Mouse (Mus musculus): ENCODE results near the gene Bspry. TPM values are rescaled to one million over a fixed set of nuclear protein-coding genes. Genes with fewer than 3 reads are reported as not detected.

Bspry gene
- polyA plus RNA-seq, 1 experiment from 2014 or later, result 31.7 TPM

DNA sequence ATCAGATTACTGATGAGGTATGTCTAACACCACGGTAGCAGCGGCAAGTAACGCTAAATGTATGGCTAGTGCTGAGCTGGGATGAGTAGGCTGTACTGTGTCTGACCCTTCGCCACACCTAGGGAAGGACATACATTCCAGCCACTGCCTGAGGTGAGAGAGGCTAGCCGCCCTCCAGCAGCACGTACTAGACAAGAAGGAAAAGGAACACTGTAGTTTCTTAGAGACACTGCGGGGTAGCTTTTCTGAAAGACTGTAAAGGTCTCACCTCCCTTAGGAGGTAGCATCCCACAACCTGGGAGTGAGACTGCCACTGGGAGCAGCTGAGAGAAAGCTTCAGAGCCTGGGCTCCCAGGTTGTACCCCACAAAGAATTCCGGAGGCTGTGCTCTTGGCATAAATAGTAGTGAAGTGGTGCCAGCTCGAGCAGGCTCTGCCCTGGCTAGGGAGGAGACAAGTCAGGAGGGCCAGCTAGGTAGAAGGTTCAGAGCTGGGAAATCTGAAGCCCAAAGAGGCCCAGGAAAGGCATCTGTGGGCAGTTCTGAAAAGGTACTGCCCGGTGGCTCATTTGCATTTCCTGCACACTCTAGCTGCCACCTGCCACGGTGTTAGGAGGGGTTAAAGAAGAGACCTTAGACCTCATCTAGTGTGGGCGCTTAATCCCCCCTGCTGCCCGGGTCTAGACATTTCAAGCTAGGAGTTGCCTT, 38.7 kb downstream of the Bspry start:
- peak; percentile 55 for ATAC-seq
- no peaks in the 10 kb centered on the region for H3K36me3 ChIP-seq
- 31% methylated on average over 13 of the region's 13 CpGs for WGBS
- no peaks in the 10 kb centered on the region for H3K27me3 ChIP-seq (replicated peaks)
- H3K9me3 ChIP-seq, result no peaks in the 10 kb centered on the region
- peak overlapping the region; percentile 90 for H3K27ac ChIP-seq
- peak overlapping the region; percentile 57 for H3K4me2 ChIP-seq (replicated peaks)
- peak overlapping the region; percentile 70 for H3K4me3 ChIP-seq (replicated peaks)
- H3K9ac ChIP-seq, result peak overlapping the region; percentile 73
- H3K4me1 ChIP-seq (replicated peaks), result peaks cover 35% of the 10 kb centered on the region

- H3K9me3 ChIP-seq, result no peaks in the 10 kb centered on the region
- H3K36me3 ChIP-seq, result no peaks in the 10 kb centered on the region
- peak overlapping the region; percentile 70 for H3K4me3 ChIP-seq (replicated peaks)
- H3K4me1 ChIP-seq (replicated peaks), result peaks cover 42% of the 10 kb centered on the region
- H3K4me2 ChIP-seq (replicated peaks), result peak overlapping the region; percentile 57
- WGBS, result under 1% methylated on average over 26 of the region's 26 CpGs
- H3K27ac ChIP-seq, result peak overlapping the region; percentile 90
- peak; percentile 61 for ATAC-seq
- H3K9ac ChIP-seq, result peak overlapping the region; percentile 73
- H3K27me3 ChIP-seq (replicated peaks), result no peaks in the 10 kb centered on the region
Measured at GRCm38 (mm10) chr4:62519122-62519848, 39.4 kb downstream of the Bspry start.

- Histone ChIP-seq H3K4me2 (replicated peaks) (peak within 1 kb of the TSS; percentile 57), H3K9ac (peak within 1 kb of the TSS; percentile 73), H3K27me3 (replicated peaks) (no peaks in the 10 kb centered on the region), H3K9me3 (no peaks in the 10 kb centered on the region), H3K36me3 (no peaks in the 10 kb centered on the region), H3K4me1 (replicated peaks) (peaks cover 43% of the 10 kb centered on the region), H3K4me3 (replicated peaks) (peak within 1 kb of the TSS; percentile 70), H3K27ac (peak within 1 kb of the TSS; percentile 90)
- under 1% methylated on average over 37 of the region's 37 CpGs for whole genome bisulfite sequencing
- peak; percentile 86 for ATAC-seq
Measured at GRCm38 (mm10) chr4:62519849-62520233, 40.0 kb downstream of the Bspry start, which contains the start of gene Alad. Gene Alad (minus strand): TSS chr4:62519918.

- Histone ChIP-seq H3K4me3 (replicated peaks) (no peak overlapping the region), H3K4me1 (replicated peaks) (peaks cover 32% of the 10 kb centered on the region), H3K36me3 (no peaks in the 10 kb centered on the region), H3K27me3 (replicated peaks) (no peaks in the 10 kb centered on the region), H3K9ac (no peak overlapping the region), H3K9me3 (no peaks in the 10 kb centered on the region), H3K4me2 (replicated peaks) (no peak overlapping the region), H3K27ac (no peak overlapping the region)
- no peak for ATAC-seq
- 80% methylated on average over 2 of the region's 2 CpGs for WGBS
Measured at GRCm38 (mm10) chr4:62520892-62521400, 41.1 kb downstream of the Bspry start.

DNA sequence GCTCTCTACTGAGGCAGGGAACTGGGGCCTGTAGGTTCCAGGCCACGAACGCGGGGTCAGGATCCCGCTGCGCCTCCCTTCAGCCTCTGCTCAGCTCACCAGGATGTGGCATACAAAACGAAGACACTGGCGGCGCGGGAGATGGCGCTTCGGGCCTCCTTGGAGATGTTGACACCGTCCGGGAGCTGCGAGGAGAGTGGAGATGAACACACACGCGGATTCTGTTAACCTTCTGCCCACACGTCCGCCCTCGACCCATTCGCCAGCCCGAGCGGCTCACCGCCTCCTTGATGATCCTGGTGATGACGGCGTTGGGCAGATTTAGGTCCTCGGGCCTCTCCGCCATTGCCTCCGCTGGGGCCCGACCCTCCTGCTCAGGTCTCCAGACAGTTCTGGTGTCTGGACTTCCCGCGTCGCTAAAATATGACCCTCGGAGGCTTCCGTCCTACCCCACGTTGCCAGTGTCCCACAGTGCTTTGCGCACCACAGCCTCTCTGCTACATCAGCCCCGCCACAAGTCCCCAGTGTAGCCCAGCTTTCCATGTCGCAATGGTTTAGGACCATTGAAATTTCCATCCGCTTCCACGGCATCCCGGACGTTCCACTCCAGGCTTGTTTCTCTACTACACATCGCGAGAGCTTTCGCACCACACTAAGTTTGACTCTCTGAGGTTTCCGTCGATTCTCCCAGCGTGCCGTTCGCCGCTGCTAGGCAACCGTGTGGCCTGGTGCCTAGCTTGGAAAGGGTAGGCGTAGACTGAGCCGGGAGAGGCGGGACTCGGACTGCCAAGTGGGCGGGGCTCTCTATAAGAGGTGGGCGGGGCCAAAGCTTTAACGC, 45.0 kb downstream of the Bspry start, which contains the start of the genes Pole3 and 4933430I17Rik:
Gene Pole3 (minus strand): TSS at position 418 of the 838 bp plus-strand sequence.
Gene 4933430I17Rik (plus strand): TSS at position 719 of the 838 bp plus-strand sequence.
- Histone ChIP-seq H3K36me3 (no peaks in the 10 kb centered on the region), H3K27ac (peak within 1 kb of the TSS; percentile 96), H3K4me2 (replicated peaks) (peak within 1 kb of the TSS; percentile 81), H3K27me3 (replicated peaks) (no peaks in the 10 kb centered on the region), H3K9ac (peak within 1 kb of the TSS; percentile 77), H3K9me3 (no peaks in the 10 kb centered on the region), H3K4me1 (replicated peaks) (peaks cover 8% of the 10 kb centered on the region), H3K4me3 (replicated peaks) (peak within 1 kb of the TSS; percentile 76)
- peak; percentile 99 for ATAC-seq
- under 1% methylated on average over 59 of the region's 59 CpGs for WGBS

- ATAC-seq, result no peak
Measured at GRCm38 (mm10) chr4:62525489-62525811, 45.6 kb downstream of the Bspry start.

GRCm38 (mm10) chr4:62526256-62526655, 46.4 kb downstream of the Bspry start:
- Histone ChIP-seq H3K27me3 (replicated peaks) (no peaks in the 10 kb centered on the region), H3K4me3 (replicated peaks) (no peak overlapping the region), H3K4me1 (replicated peaks) (peaks cover 8% of the 10 kb centered on the region), H3K9ac (no peak overlapping the region), H3K36me3 (no peaks in the 10 kb centered on the region), H3K4me2 (replicated peaks) (no peak overlapping the region), H3K9me3 (no peaks in the 10 kb centered on the region), H3K27ac (no peak overlapping the region)
- no peak for ATAC-seq
- 53% methylated on average over 2 of the region's 2 CpGs for WGBS

More at GRCm38 (mm10) chr4:62525489-62525811, 45.6 kb downstream of the Bspry start:
- H3K27ac ChIP-seq, result no peak overlapping the region
- H3K4me2 ChIP-seq (replicated peaks), result peak overlapping the region; percentile 40
- no peaks in the 10 kb centered on the region for H3K27me3 ChIP-seq (replicated peaks)
- H3K36me3 ChIP-seq, result no peaks in the 10 kb centered on the region
- no peak overlapping the region for H3K9ac ChIP-seq
- WGBS, result under 1% methylated on average over 10 of the region's 10 CpGs
- H3K9me3 ChIP-seq, result no peaks in the 10 kb centered on the region
- H3K4me3 ChIP-seq (replicated peaks), result peak overlapping the region; percentile 76
- peaks cover 8% of the 10 kb centered on the region for H3K4me1 ChIP-seq (replicated peaks)

- Histone ChIP-seq H3K36me3 (no peaks in the 10 kb centered on the region), H3K9ac (no peak overlapping the region), H3K4me3 (replicated peaks) (no peak overlapping the region), H3K27me3 (replicated peaks) (no peaks in the 10 kb centered on the region), H3K27ac (no peak overlapping the region), H3K4me2 (replicated peaks) (no peak overlapping the region), H3K4me1 (replicated peaks) (peaks cover 8% of the 10 kb centered on the region), H3K9me3 (no peaks in the 10 kb centered on the region)
- WGBS, result 89% methylated on average over 4 of the region's 4 CpGs
- ATAC-seq, result no peak
Measured at GRCm38 (mm10) chr4:62527655-62528054, 47.8 kb downstream of the Bspry start.

- H3K4me3 ChIP-seq (replicated peaks), result no peak overlapping the region
- H3K9ac ChIP-seq, result no peak overlapping the region
- no peak for ATAC-seq
- H3K27ac ChIP-seq, result no peak overlapping the region
- H3K36me3 ChIP-seq, result no peaks in the 10 kb centered on the region
- no peak overlapping the region for H3K4me2 ChIP-seq (replicated peaks)
- 64% methylated on average over 6 of the region's 6 CpGs for WGBS
- no peaks in the 10 kb centered on the region; the same call in 1 of the 2 replicates for H3K4me1 ChIP-seq (replicated peaks)
- no peaks in the 10 kb centered on the region for H3K27me3 ChIP-seq (replicated peaks)
- no peaks in the 10 kb centered on the region for H3K9me3 ChIP-seq
Measured at GRCm38 (mm10) chr4:62533729-62534128, 53.9 kb downstream of the Bspry start.

DNA sequence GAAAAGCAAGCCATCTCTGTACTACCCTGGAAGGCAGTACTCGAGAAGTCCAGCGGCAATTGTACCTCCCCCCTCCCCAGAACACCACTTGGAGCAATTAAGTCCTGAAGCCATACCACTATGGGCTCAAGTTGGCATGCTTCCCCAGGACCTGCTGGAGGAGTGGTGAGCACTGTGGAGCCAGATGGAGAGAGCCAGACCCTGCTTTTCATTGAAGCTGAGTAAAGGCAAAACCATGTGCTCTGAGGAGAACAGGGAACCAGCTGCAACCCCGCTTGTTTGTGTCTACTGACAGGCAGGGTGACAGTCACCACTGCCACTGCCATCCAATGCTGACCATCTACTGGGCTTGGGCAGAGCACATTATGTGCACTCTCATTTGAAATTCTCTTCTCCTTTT, 61.9 kb downstream of the Bspry start:
- Histone ChIP-seq H3K36me3 (no peaks in the 10 kb centered on the region), H3K4me2 (replicated peaks) (no peak overlapping the region), H3K27me3 (replicated peaks) (no peaks in the 10 kb centered on the region), H3K4me3 (replicated peaks) (no peak overlapping the region), H3K9me3 (no peaks in the 10 kb centered on the region), H3K27ac (no peak overlapping the region), H3K9ac (no peak overlapping the region), H3K4me1 (replicated peaks) (no peaks in the 10 kb centered on the region)
- no peak for ATAC-seq
- WGBS, result 70% methylated on average over 3 of the region's 3 CpGs

DNA sequence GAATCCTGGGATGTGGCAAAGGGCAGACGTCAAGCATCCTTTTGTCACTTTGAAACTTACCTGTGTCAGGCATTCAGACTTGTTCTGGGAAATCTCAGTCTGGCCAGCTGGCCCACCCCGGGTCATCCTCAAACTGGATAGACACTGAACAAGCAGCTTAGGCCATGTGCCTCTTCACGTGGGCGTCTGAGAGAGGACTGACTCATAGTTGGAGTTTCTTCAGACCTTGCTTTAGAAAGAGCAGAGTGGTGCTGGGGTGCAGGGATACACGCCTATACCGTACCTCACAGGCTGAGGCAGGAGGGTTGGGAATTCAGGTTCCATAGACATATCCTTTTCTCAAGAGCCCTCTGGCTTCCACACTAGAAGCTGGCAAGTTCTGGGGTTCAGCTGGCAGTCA, 63.9 kb downstream of the Bspry start:
- H3K4me2 ChIP-seq (replicated peaks), result no peak overlapping the region
- H3K36me3 ChIP-seq, result no peaks in the 10 kb centered on the region
- H3K27me3 ChIP-seq (replicated peaks), result no peaks in the 10 kb centered on the region
- WGBS, result 82% methylated on average over 6 of the region's 6 CpGs
- no peaks in the 10 kb centered on the region for H3K4me1 ChIP-seq (replicated peaks)
- no peak overlapping the region for H3K27ac ChIP-seq
- H3K9ac ChIP-seq, result no peak overlapping the region
- no peaks in the 10 kb centered on the region for H3K9me3 ChIP-seq
- no peak overlapping the region for H3K4me3 ChIP-seq (replicated peaks)
- no peak for ATAC-seq

DNA sequence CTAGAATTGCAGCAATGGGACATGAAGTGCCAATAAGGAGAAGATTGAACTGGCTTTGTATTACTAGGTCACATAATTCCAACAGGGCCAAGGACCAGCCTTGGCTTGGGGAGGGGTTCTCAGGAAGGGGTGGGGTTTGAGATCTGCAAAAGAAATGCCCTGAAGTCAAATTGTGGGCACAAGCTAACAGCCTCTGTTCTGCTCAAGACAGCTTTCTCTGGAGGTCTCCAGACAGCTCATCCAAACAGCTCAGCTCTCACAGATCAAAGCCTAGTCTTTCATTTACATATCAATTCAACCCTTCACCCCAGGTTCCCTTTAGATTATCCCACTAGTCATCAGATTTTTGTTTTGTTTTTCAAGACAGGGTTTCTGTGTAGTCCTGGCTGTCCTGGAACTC, 64.9 kb downstream of the Bspry start:
- no peaks in the 10 kb centered on the region for H3K27me3 ChIP-seq (replicated peaks)
- no peaks in the 10 kb centered on the region for H3K9me3 ChIP-seq
- no peaks in the 10 kb centered on the region for H3K36me3 ChIP-seq
- H3K4me1 ChIP-seq (replicated peaks), result no peaks in the 10 kb centered on the region
- H3K4me3 ChIP-seq (replicated peaks), result no peak overlapping the region
- no peak for ATAC-seq
- no peak overlapping the region for H3K27ac ChIP-seq
- H3K9ac ChIP-seq, result no peak overlapping the region
- H3K4me2 ChIP-seq (replicated peaks), result no peak overlapping the region
